Mouse (Mus musculus) CD4-positive, CD25-positive, alpha-beta regulatory T cell, adult 9 weeks (primary cell): ENCODE results near the gene Rasgrp3. TPM values are rescaled to one million over a fixed set of nuclear protein-coding genes. Genes with fewer than 3 reads are reported as not detected.

ENCODE experiments used
- polyA plus RNA-seq: library from polyadenylated mRNA; unstranded; fragments of 100-300 nt; shearing (Covaris generic); gene quantifications from one replicate; pipeline ENCODE4 v1.2.1, GENCODE M21; 2017

Gene Rasgrp3
- polyA plus RNA-seq = 0.26 TPM

DNA sequence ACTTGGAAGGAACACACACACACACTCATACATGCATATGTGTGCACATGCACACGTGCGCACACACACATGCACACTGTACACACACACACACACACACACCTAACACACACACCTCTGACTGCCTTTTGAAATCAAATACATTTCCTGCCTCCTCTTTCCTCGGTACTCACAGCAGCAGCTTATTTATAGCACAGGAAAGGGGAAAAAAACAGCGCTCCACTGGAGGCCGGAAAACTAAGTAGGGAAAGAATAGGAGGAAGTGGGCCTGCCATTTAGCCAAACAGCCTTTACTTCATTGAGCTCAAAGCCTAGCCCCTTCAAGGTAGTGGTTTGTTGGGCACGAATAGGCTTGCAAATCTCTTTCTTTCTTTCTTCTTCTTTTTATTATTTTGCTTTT is at the start of gene Rasgrp3:
Gene Rasgrp3, plus strand, starts transcription at position 298 of the 400 bp plus-strand sequence.

DNA sequence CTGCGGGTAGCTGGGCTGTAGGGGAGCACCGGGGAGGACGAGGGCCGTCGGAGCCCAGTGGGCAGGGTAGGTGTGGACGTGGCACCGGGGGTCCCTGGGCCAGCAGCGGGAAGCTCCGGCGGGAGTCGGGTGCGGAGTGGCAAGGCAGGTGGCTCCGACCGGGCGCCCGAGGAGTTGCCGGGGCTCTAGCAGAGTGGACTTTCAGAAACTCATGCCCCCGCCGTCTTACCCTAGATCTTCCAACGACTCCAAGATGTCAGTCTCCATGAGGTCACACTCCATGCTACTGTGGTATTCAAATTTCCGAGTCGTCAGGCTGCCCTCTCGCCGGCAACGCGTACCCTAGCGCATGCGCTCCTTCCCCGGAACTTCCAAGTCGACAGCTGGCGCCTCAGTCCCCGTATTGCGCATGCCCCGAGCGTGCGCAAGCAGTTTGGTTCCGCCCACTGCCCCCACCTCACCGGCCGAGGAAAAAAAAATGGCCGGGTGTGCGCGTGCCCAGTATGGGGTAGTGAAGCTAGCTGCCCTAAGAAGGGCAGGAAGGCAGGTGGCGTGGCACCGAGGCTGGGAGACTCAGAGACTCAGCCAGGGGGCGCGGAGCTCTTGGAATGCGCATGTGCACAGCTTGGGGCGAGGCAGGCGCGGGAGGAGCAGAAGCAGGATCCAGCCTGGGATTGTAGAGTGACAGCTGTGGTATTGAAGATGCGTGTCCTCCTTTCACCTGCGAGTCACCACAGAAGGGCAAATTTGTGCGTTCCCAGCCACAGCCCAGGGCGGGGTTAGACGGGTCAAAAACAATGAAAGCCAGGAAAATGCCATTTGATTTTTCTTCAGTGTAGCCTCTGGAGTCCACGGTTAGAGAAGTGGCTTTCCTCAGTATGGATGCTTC is 116.1 kb downstream of the Rasgrp3 start, which contains the start of gene Fam98a:
Gene Fam98a, minus strand, starts transcription at position 435 of the 889 bp plus-strand sequence.

Other genes with a start within 250 kb of the Rasgrp3 start
- gene Fam98a, start 116.0 kb downstream of the Rasgrp3 start, polyA plus RNA-seq = 26.5 TPM